Mouse (Mus musculus) heart, adult 2 months (tissue): ENCODE measurements around the gene Popdc2. TPM values are rescaled to one million over a fixed set of nuclear protein-coding genes. Genes with fewer than 3 reads are reported as not detected.

ENCODE experiments used
- DNase-seq, 2 experiments: peaks; one replicate each; pipeline ENCODE4 v3.0.0; 2021
- H3K27ac ChIP-seq: fragments of 200-600 bp; 2 replicates; pipeline ENCODE4 v1.8.1; 2022
- H3K27me3 ChIP-seq: fragments of 200-500 bp; 2 replicates; pipeline ENCODE4 v1.6.1; 2012; ENCODE audit warnings: mild to moderate bottlenecking, low read length, inconsistent platforms, mixed read lengths; ENCODE audit not compliant: control insufficient read depth, insufficient read depth
- H3K36me3 ChIP-seq: fragments of 200-500 bp; 2 replicates; pipeline ENCODE4 v1.6.1; 2012; ENCODE audit warnings: low read length, inconsistent platforms; ENCODE audit not compliant: control insufficient read depth, insufficient read depth
- H3K4me1 ChIP-seq: fragments of 200-500 bp; 2 replicates; pipeline ENCODE4 v1.6.1; 2011; ENCODE audit warnings: low read length; ENCODE audit not compliant: control insufficient read depth, insufficient read depth
- H3K4me3 ChIP-seq: fragments of 200-600 bp; 2 replicates; pipeline ENCODE4 v1.8.1; 2022
- H3K79me2 ChIP-seq: fragments of 200-500 bp; replicated peaks from 2 replicates; pipeline ENCODE4 v1.6.1; 2012; ENCODE audit warnings: mild to moderate bottlenecking, inconsistent platforms, low read length, moderate library complexity, mixed read lengths; ENCODE audit not compliant: control insufficient read depth, insufficient read depth
- H3K9ac ChIP-seq: fragments of 200-500 bp; 2 replicates; pipeline ENCODE4 v1.6.1; 2012; ENCODE audit warnings: low read depth, mild to moderate bottlenecking, control low read depth, inconsistent platforms, low read length, mixed read lengths
- CTCF ChIP-seq: fragments of 200-600 bp; IDR thresholded peaks from 2 replicates; pipeline ENCODE4 v1.8.1; 2022; ENCODE audit warnings: antibody characterized with exemption, mild to moderate bottlenecking, moderate library complexity
- EP300 ChIP-seq: fragments of 200-500 bp; IDR thresholded peaks from 2 replicates; pipeline ENCODE4 v1.6.1; 2011; ENCODE audit warnings: low read depth, low read length, control low read depth; ENCODE audit not compliant: insufficient read depth
- POLR2A ChIP-seq: fragments of 200-500 bp; IDR thresholded peaks from 2 replicates; pipeline ENCODE4 v1.6.1; 2011; ENCODE audit warnings: mild to moderate bottlenecking, low read depth, low read length, control low read depth; ENCODE audit not compliant: insufficient read depth
- WGBS: fragments of 180-500 bp; shearing (Covaris S2); methylation state at CpG from one replicate; pipeline ENCODE4 v1.1.7; 2018; 5-methylcytosine and 5-hydroxymethylcytosine counted together
- intact Hi-C: fragments of 180-260 bp; cut with DNase I; formaldehyde crosslinking; loops from one replicate; pipeline ENCODE4 v1.15.1; 2025
- polyA plus RNA-seq: library from polyadenylated mRNA; depleted of rRNA; stranded (reverse); fragments of >200 nt; gene quantifications from 2 replicates; pipeline ENCODE4 v1.2.3, GENCODE M21; 2012
- total RNA-seq, 2 experiments: library from RNA; stranded (reverse); gene quantifications; 2 replicates each; pipeline ENCODE4 v1.2.3; 2021

Gene Popdc2
- total and polyA plus RNA-seq, 3 experiments, result 462 to 695 (median 476) TPM

GRCm38 (mm10) chr16:38387389-38387788 is 25.4 kb downstream of the Popdc2 start:
- Histone ChIP-seq H3K27me3 (no peaks in the 10 kb centered on the region), H3K9ac (no peak overlapping the region), H3K79me2 (no peaks in the 10 kb centered on the region), H3K27ac (no peak overlapping the region), H3K36me3 (no peaks in the 10 kb centered on the region), H3K4me1 (no peaks in the 10 kb centered on the region), H3K4me3 (no peak overlapping the region)
- WGBS, result 84% methylated on average over 6 of the region's 6 CpGs
- no peak for DNase-seq
- TF ChIP-seq CTCF, result no peak
- TF ChIP-seq POLR2A, result no peak
- TF ChIP-seq EP300, result no peak
- intact Hi-C loops, result no loop called here

- Histone ChIP-seq H3K9ac (no peak overlapping the region), H3K4me1 (peaks cover 2% of the 10 kb centered on the region), H3K27me3 (no peaks in the 10 kb centered on the region), H3K36me3 (no peaks in the 10 kb centered on the region), H3K4me3 (no peak overlapping the region), H3K27ac (no peak overlapping the region), H3K79me2 (no peaks in the 10 kb centered on the region)
- 75% methylated on average over 6 of the region's 6 CpGs for WGBS
- TF ChIP-seq POLR2A (no peak), CTCF (no peak), EP300 (no peak)
- no peak for DNase-seq
- intact Hi-C loops, result no loop called here
Observed at GRCm38 (mm10) chr16:38388757-38389156, 26.7 kb downstream of the Popdc2 start.

GRCm38 (mm10) chr16:38389284-38389893 is 27.4 kb downstream of the Popdc2 start:
- TF ChIP-seq CTCF (no peak), EP300 (no peak), POLR2A (no peak)
- Histone ChIP-seq H3K79me2 (no peaks in the 10 kb centered on the region), H3K4me1 (peaks cover 4% of the 10 kb centered on the region), H3K36me3 (no peaks in the 10 kb centered on the region), H3K4me3 (no peak overlapping the region), H3K27ac (no peak overlapping the region), H3K9ac (no peak overlapping the region), H3K27me3 (no peaks in the 10 kb centered on the region)
- WGBS, result 77% methylated on average over 8 of the region's 8 CpGs
- intact Hi-C loops, result no loop called here
- DNase-seq, result no peak

- H3K79me2 ChIP-seq, result no peaks in the 10 kb centered on the region
- H3K36me3 ChIP-seq, result no peaks in the 10 kb centered on the region
- H3K9ac ChIP-seq, result no peak overlapping the region
- no peaks in the 10 kb centered on the region for H3K27me3 ChIP-seq
- H3K4me3 ChIP-seq, result no peak overlapping the region
- intact Hi-C loops, result loop anchor here (5.0 kb wide), 2 partner anchors 42 to 43 kb away; partner anchors contain the start of genes Cox17, Gm21987 and Pla1a
- peaks cover 4% of the 10 kb centered on the region for H3K4me1 ChIP-seq
- no peak for DNase-seq
- no peak for TF ChIP-seq CTCF
- no peak for TF ChIP-seq EP300
- TF ChIP-seq POLR2A, result no peak
- 90% methylated on average over 7 of the region's 7 CpGs for WGBS
- no peak overlapping the region for H3K27ac ChIP-seq
Observed at GRCm38 (mm10) chr16:38390322-38390721, 28.3 kb downstream of the Popdc2 start.

- no peaks in the 10 kb centered on the region for H3K79me2 ChIP-seq
- no peaks in the 10 kb centered on the region for H3K27me3 ChIP-seq
- no peaks in the 10 kb centered on the region for H3K36me3 ChIP-seq
- intact Hi-C loops, result loop anchor here (5.0 kb wide), 2 partner anchors 40 to 45 kb away; partner anchors contain the start of genes Cox17, Gm21987 and Pla1a
- peak overlapping the region; percentile 85 for H3K27ac ChIP-seq
- peaks cover 4% of the 10 kb centered on the region for H3K4me1 ChIP-seq
- 39% methylated on average over 23 of the region's 23 CpGs for whole genome bisulfite sequencing
- DNase-seq, result peak; percentile 78 to 87
- peak overlapping the region; percentile 8; the same call in 1 of the 2 replicates for H3K9ac ChIP-seq
- H3K4me3 ChIP-seq, result peak overlapping the region; percentile 38
- TF ChIP-seq POLR2A (peak; percentile 74), EP300 (peak; percentile 68), CTCF (no peak)
Observed at GRCm38 (mm10) chr16:38392126-38392894, 30.3 kb downstream of the Popdc2 start.

- no peak overlapping the region for H3K4me3 ChIP-seq
- TF ChIP-seq EP300 (no peak), CTCF (no peak)
- peak; percentile 35 to 45 for DNase-seq
- H3K27me3 ChIP-seq, result no peaks in the 10 kb centered on the region
- intact Hi-C loops, result loop anchor here (5.0 kb wide), 2 partner anchors 38 to 47 kb away; partner anchors contain the start of genes Cox17, Gm21987 and Pla1a
- peaks cover 4% of the 10 kb centered on the region for H3K4me1 ChIP-seq
- WGBS, result 61% methylated on average over 8 of the region's 8 CpGs
- H3K27ac ChIP-seq, result peak overlapping the region; percentile 40
- H3K36me3 ChIP-seq, result no peaks in the 10 kb centered on the region
- no peak overlapping the region for H3K9ac ChIP-seq
- H3K79me2 ChIP-seq, result no peaks in the 10 kb centered on the region
Observed at GRCm38 (mm10) chr16:38394191-38394618, 32.2 kb downstream of the Popdc2 start.
